Comparison of ENCODE assay signal across 15 mouse cellular contexts in the genomic region with DNA sequence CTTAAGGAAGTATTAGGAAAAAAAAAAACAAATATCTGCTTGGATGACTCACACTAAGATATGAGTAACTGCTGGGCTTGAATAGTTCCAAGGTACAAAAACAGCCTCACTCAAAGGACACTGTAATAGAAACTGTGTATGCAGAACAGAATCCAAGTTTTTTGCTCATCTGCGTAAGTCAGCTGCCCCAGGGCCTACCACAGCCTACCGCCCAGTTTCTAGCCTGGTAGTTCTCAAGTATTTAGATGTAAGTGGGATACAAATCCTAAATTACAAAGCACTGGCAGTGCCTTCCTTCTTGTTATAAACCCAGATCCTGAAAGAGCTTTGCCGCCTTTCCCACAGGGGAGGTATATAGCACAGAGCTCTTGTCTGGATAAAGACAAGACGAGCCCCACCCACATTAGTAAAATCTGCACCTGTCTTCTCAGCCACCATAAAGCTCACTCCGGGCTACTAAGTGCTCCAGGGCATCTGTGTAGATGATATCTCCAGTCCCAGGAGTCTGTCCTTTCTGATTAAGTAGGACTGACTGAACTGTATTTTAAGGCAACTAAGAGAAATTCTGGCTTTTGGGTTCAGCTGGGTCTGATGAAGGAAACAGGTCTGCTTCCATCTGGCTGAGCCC. TPM values are rescaled to one million over a fixed set of nuclear protein-coding genes. Genes with fewer than 3 reads are reported as not detected.
DNase-seq lines count a peak whose midpoint lies in the region; ATAC-seq and TF ChIP-seq lines count a peak whose summit lies in the region.
"Had no signal": no experiment of that assay in that cellular context is flagged by ENCODE, and none has a peak within 500 bp of the region (broad histone marks: within the 10 kb centered on the region; RNA-seq: fewer than 3 reads in every experiment).

No protein-coding gene starts in this region.

- no peaks in the 10 kb centered on the region for H3K27me3 ChIP-seq in forebrain, postnatal 0 days (ENCODE audit: insufficient read depth, low read length)
- H3K27me3 ChIP-seq in forebrain, embryonic 13.5 days: no peaks in the 10 kb centered on the region
- H3K27me3 ChIP-seq: heart, embryonic 13.5 days had no signal

- TF ChIP-seq CTCF in forebrain, postnatal 0 days (IDR thresholded peaks at IDR 0.05; ENCODE audit: low read depth): no peak
- TF ChIP-seq CTCF in left cerebral cortex, adult 2 months (IDR thresholded peaks at IDR 0.05): no peak
- no peak for TF ChIP-seq CTCF in olfactory bulb, adult 2 months (IDR thresholded peaks at IDR 0.05; ENCODE audit: insufficient read depth, low read depth, low read length)

- TF ChIP-seq POLR2A in olfactory bulb, adult 2 months (IDR thresholded peaks at IDR 0.05; ENCODE audit: insufficient read depth, low read depth, low read length): no peak

- no peak overlapping the region for H3K9ac ChIP-seq in forebrain, postnatal 0 days
- no peak overlapping the region for H3K9ac ChIP-seq in forebrain, embryonic 13.5 days
- H3K9ac ChIP-seq: heart, embryonic 13.5 days; liver, postnatal 0 days had no signal

- no peak for ATAC-seq in forebrain, postnatal 0 days
- ATAC-seq in forebrain, embryonic 13.5 days: no peak
- ATAC-seq: forebrain, embryonic 14.5 days; liver, postnatal 0 days had no signal

- H3K36me3 ChIP-seq in forebrain, postnatal 0 days (ENCODE audit: insufficient read depth): no peaks in the 10 kb centered on the region
- H3K36me3 ChIP-seq in forebrain, embryonic 13.5 days (ENCODE audit: poor library complexity, severe bottlenecking): no peaks in the 10 kb centered on the region; the same call in 1 of the 2 replicates
- H3K36me3 ChIP-seq: heart, embryonic 13.5 days had no signal

- H3K27ac ChIP-seq in forebrain, postnatal 0 days (ENCODE audit: low read depth, low read length): peak overlapping the region; percentile 16; the same call in 1 of the 2 replicates
- no peak overlapping the region for H3K27ac ChIP-seq in forebrain, embryonic 13.5 days
- peak overlapping the region; percentile 69 for H3K27ac ChIP-seq in left cerebral cortex, adult 2 months
- H3K27ac ChIP-seq in olfactory bulb, adult 2 months (ENCODE audit: insufficient read depth, low read depth, low read length): peak overlapping the region; percentile 69
- H3K27ac ChIP-seq: heart, embryonic 13.5 days had no signal

- WGBS in forebrain, postnatal 0 days: 82% methylated on average over 5 of the region's 5 CpGs
- 89% methylated on average over 5 of the region's 5 CpGs for WGBS in forebrain, embryonic 13.5 days
- 37% methylated on average over 5 of the region's 5 CpGs for WGBS in olfactory bulb, adult 2 months

- H3K4me1 ChIP-seq in forebrain, postnatal 0 days (ENCODE audit: insufficient read depth): peaks cover 13% of the 10 kb centered on the region
- peaks cover 30% of the 10 kb centered on the region for H3K4me1 ChIP-seq in forebrain, embryonic 13.5 days
- peaks cover 20% of the 10 kb centered on the region for H3K4me1 ChIP-seq in olfactory bulb, adult 2 months (ENCODE audit: control insufficient read depth, insufficient read depth, low read length)

- intact Hi-C loops in left cerebral cortex, adult 2 months (cut with DNase I): loop anchor here (5.0 to 10.0 kb wide), 2 partner anchors 74 to 294 kb away; no protein-coding TSS in a partner anchor
- intact Hi-C loops in left cerebral cortex, postnatal 10 days (cut with DNase I): no loop called here

- H3K4me2 ChIP-seq in forebrain, postnatal 0 days (ENCODE audit: low read depth): no peak overlapping the region
- no peak overlapping the region for H3K4me2 ChIP-seq in forebrain, embryonic 13.5 days
- H3K4me2 ChIP-seq: heart, embryonic 13.5 days had no signal

- H3K4me3 ChIP-seq in forebrain, postnatal 0 days (ENCODE audit: low read depth, low read length): no peak overlapping the region
- no peak overlapping the region for H3K4me3 ChIP-seq in forebrain, embryonic 13.5 days
- H3K4me3 ChIP-seq in left cerebral cortex, adult 2 months: no peak overlapping the region
- H3K4me3 ChIP-seq in olfactory bulb, adult 2 months (ENCODE audit: insufficient read depth, low read depth, low read length): no peak overlapping the region
- H3K4me3 ChIP-seq: heart, embryonic 13.5 days had no signal

- H3K9me3 ChIP-seq in forebrain, postnatal 0 days (ENCODE audit: low read length): no peaks in the 10 kb centered on the region
- H3K9me3 ChIP-seq in forebrain, embryonic 13.5 days (replicated peaks): no peaks in the 10 kb centered on the region
- H3K9me3 ChIP-seq: heart, embryonic 13.5 days had no signal

- no peak for DNase-seq in forebrain, postnatal 0 days
- DNase-seq in left cerebral cortex, adult 2 months (ENCODE audit: extremely low spot score in 1 of 2, low spot score in 2 of 2): no peak
- DNase-seq in left cerebral cortex, postnatal 10 days (ENCODE audit: extremely low spot score in 1 of 2, low spot score in 2 of 2): no peak
- DNase-seq in ZHBTc4 (ENCODE audit: low read depth, low spot score): peak; percentile 28
- DNase-seq in natural killer cell, adult 2 months (ENCODE audit: low spot score in 2 of 2): no peak
- DNase-seq in right cerebral cortex, postnatal 10 days (ENCODE audit: low spot score in 2 of 2): no peak
- DNase-seq: adrenal gland, postnatal 10 days; cerebellum, postnatal 36 days; kidney, adult 8-10 months; liver, postnatal 0 days; thymus, postnatal 14 days had no signal

RNA-seq across cellular contexts. Expression of a gene that starts 11.7 kb away (rescaled TPM):
- 59.6 and 59.9 TPM in 2 replicates for total RNA-seq in forebrain, postnatal 0 days (2014; rRNA removed)
- 21.7 and 28.1 TPM in 2 replicates for polyA plus RNA-seq in forebrain, postnatal 0 days (2015; fragmentation: Nextera tagmentation; extraction: Ambion mirVana)
- 27.0 and 27.9 TPM in 2 replicates for polyA plus RNA-seq in forebrain, embryonic 13.5 days (2015; fragmentation: Nextera tagmentation; extraction: Ambion mirVana)
- 10 to 100 TPM; 55.2 to 61.6 TPM for total RNA-seq in left cerebral cortex, adult 2 months (2021)
- 100 to 1,000 TPM; 113 to 119 TPM for total RNA-seq in left cerebral cortex, postnatal 10 days (2021)
- polyA plus RNA-seq in olfactory bulb, adult 2 months (2012; ENCODE audit: insufficient read depth, insufficient read length, low replicate concordance, missing spikeins): 76.6 TPM in 1 of 2 replicates, not detected in the other
